Mouse (Mus musculus) gastrocnemius, postnatal 10 days (tissue): Measurements from ENCODE around the gene Dynlrb1. TPM values are rescaled to one million over a fixed set of nuclear protein-coding genes. Genes with fewer than 3 reads are reported as not detected.

Source experiments
- DNase-seq: peaks from one replicate; pipeline ENCODE4 v3.0.0; 2021; ENCODE audit warnings: mixed read lengths
- total RNA-seq, 2 experiments: library from RNA; stranded (reverse); gene quantifications; 2 replicates each; pipeline ENCODE4 v1.2.3; 2021

Gene Dynlrb1
- total RNA-seq, 2 experiments from 2014 or later = 155 to 156 TPM

GRCm38 (mm10) chr2:155280116-155280515 is 43.8 kb downstream of the Dynlrb1 start:
- no peak for DNase-seq

- peak; percentile 79 for DNase-seq
These were observed 47.5 kb downstream of the Dynlrb1 start for GRCm38 (mm10) chr2:155283793-155284192.

GRCm38 (mm10) chr2:155284647-155285046 is 48.3 kb downstream of the Dynlrb1 start:
- peak; percentile 49 for DNase-seq

GRCm38 (mm10) chr2:155285744-155286143 is 49.4 kb downstream of the Dynlrb1 start:
- DNase-seq = no peak

- DNase-seq = no peak
These were observed 51.3 kb downstream of the Dynlrb1 start for GRCm38 (mm10) chr2:155287456-155288250.

- DNase-seq = no peak
These were observed 53.7 kb downstream of the Dynlrb1 start for GRCm38 (mm10) chr2:155290066-155290465.

GRCm38 (mm10) chr2:155293382-155293781 is 57.0 kb downstream of the Dynlrb1 start:
- no peak for DNase-seq

- no peak for DNase-seq
These were observed 57.6 kb downstream of the Dynlrb1 start for GRCm38 (mm10) chr2:155293946-155294345.

- no peak for DNase-seq
These were observed 59.1 kb downstream of the Dynlrb1 start for GRCm38 (mm10) chr2:155295453-155295852.

- DNase-seq = no peak
These were observed 63.2 kb downstream of the Dynlrb1 start for GRCm38 (mm10) chr2:155299563-155299962.

Other genes starting within 250 kb of the Dynlrb1 start
- not detected for gene Gm14226, start 218.3 kb upstream of the Dynlrb1 start, total RNA-seq
- 10 to 100 TPM; 18.9 to 22.7 TPM for gene Ahcy, start 162.0 kb upstream of the Dynlrb1 start, total RNA-seq
- 10 to 100 TPM; 25.7 to 33.8 TPM for gene Itch, start 103.0 kb upstream of the Dynlrb1 start, total RNA-seq
- gene Map1lc3a, start 39.8 kb downstream of the Dynlrb1 start, total RNA-seq = 100 to 1,000 TPM; 165 to 183 TPM
- gene Pigu, start 120.9 kb downstream of the Dynlrb1 start, total RNA-seq = 10 to 100 TPM; 27.1 to 27.5 TPM
- gene Trp53inp2, start 144.5 kb downstream of the Dynlrb1 start, total RNA-seq = 100 to 1,000 TPM; 215 to 242 TPM
- gene Ncoa6, start 237.4 kb downstream of the Dynlrb1 start, total RNA-seq = 10 to 100 TPM; 21.1 to 28.5 TPM